23 mouse cellular contexts compared by ENCODE assay signal in genomic region chr2:141158161-141158560, GRCm38 (mm10).
DNase-seq lines count a peak whose midpoint lies in the region; ATAC-seq lines count a peak whose summit lies in the region.
"Had no signal": no experiment of that assay in that cellular context is flagged by ENCODE, and none has a peak within 500 bp of the region (broad histone marks: within the 10 kb centered on the region; RNA-seq: fewer than 3 reads in every experiment).

No protein-coding gene starts in this region.

- H3K4me1 ChIP-seq in forebrain, embryonic 13.5 days, result peaks cover 32% of the 10 kb centered on the region
- H3K4me1 ChIP-seq in forebrain, embryonic 12.5 days, result peaks cover 25% of the 10 kb centered on the region
- peaks cover 15% of the 10 kb centered on the region; the same call in 1 of the 2 replicates for H3K4me1 ChIP-seq in midbrain, embryonic 14.5 days (ENCODE audit: control insufficient read depth, insufficient read depth, low read length)
- H3K4me1 ChIP-seq in midbrain, embryonic 13.5 days (replicated peaks), result peaks cover 22% of the 10 kb centered on the region
- peaks cover 21% of the 10 kb centered on the region for H3K4me1 ChIP-seq in neural tube, embryonic 13.5 days (replicated peaks)
- H3K4me1 ChIP-seq in neural tube, embryonic 15.5 days, result peaks cover 12% of the 10 kb centered on the region; the same call in 1 of the 2 replicates

- no peak overlapping the region for H3K4me3 ChIP-seq in forebrain, embryonic 13.5 days
- no peak overlapping the region for H3K4me3 ChIP-seq in forebrain, embryonic 12.5 days (replicated peaks)
- H3K4me3 ChIP-seq in midbrain, embryonic 14.5 days (replicated peaks; ENCODE audit: low read depth, low read length), result no peak overlapping the region
- no peak overlapping the region for H3K4me3 ChIP-seq in midbrain, embryonic 13.5 days (replicated peaks)
- H3K4me3 ChIP-seq in neural tube, embryonic 13.5 days, result no peak overlapping the region
- no peak overlapping the region for H3K4me3 ChIP-seq in neural tube, embryonic 15.5 days (replicated peaks)
- H3K4me3 ChIP-seq: forebrain, embryonic 10.5 days; heart, adult 2 months; heart, embryonic 10.5 days; heart, embryonic 13.5 days had no signal

- peak; percentile 66 for DNase-seq in midbrain, embryonic 14.5 days
- DNase-seq: adrenal gland, adult 8-10 months; adrenal gland, postnatal 25 days; cerebellum, adult 18-20 months; cerebellum, adult 9-10 months; cerebellum, postnatal 14 days; gastrocnemius, postnatal 10 days; gastrocnemius, postnatal 36 days; heart, adult 2 months; heart, postnatal 14 days; heart, postnatal 4 days had no signal

- no peaks in the 10 kb centered on the region for H3K27me3 ChIP-seq in forebrain, embryonic 13.5 days
- H3K27me3 ChIP-seq in forebrain, embryonic 12.5 days, result no peaks in the 10 kb centered on the region
- H3K27me3 ChIP-seq in midbrain, embryonic 14.5 days (ENCODE audit: control insufficient read depth, insufficient read depth, low read length), result no peaks in the 10 kb centered on the region
- H3K27me3 ChIP-seq in midbrain, embryonic 13.5 days, result no peaks in the 10 kb centered on the region
- H3K27me3 ChIP-seq in neural tube, embryonic 13.5 days, result no peaks in the 10 kb centered on the region
- no peaks in the 10 kb centered on the region for H3K27me3 ChIP-seq in neural tube, embryonic 15.5 days (replicated peaks)
- H3K27me3 ChIP-seq: heart, embryonic 13.5 days had no signal

- H3K9me3 ChIP-seq in forebrain, embryonic 13.5 days (replicated peaks), result no peaks in the 10 kb centered on the region
- no peaks in the 10 kb centered on the region for H3K9me3 ChIP-seq in forebrain, embryonic 12.5 days
- H3K9me3 ChIP-seq in midbrain, embryonic 14.5 days (ENCODE audit: control insufficient read depth, low read length), result no peaks in the 10 kb centered on the region
- no peaks in the 10 kb centered on the region for H3K9me3 ChIP-seq in midbrain, embryonic 13.5 days
- no peaks in the 10 kb centered on the region for H3K9me3 ChIP-seq in neural tube, embryonic 13.5 days
- H3K9me3 ChIP-seq in neural tube, embryonic 15.5 days (replicated peaks), result no peaks in the 10 kb centered on the region
- H3K9me3 ChIP-seq: forebrain, embryonic 10.5 days; heart, embryonic 10.5 days; heart, embryonic 13.5 days had no signal

- H3K36me3 ChIP-seq in forebrain, embryonic 13.5 days (ENCODE audit: poor library complexity, severe bottlenecking), result no peaks in the 10 kb centered on the region
- no peaks in the 10 kb centered on the region for H3K36me3 ChIP-seq in forebrain, embryonic 12.5 days (replicated peaks)
- no peaks in the 10 kb centered on the region for H3K36me3 ChIP-seq in midbrain, embryonic 14.5 days (ENCODE audit: control insufficient read depth, insufficient read depth, low read length)
- no peaks in the 10 kb centered on the region for H3K36me3 ChIP-seq in midbrain, embryonic 13.5 days
- H3K36me3 ChIP-seq in neural tube, embryonic 13.5 days, result no peaks in the 10 kb centered on the region
- H3K36me3 ChIP-seq in neural tube, embryonic 15.5 days, result no peaks in the 10 kb centered on the region
- H3K36me3 ChIP-seq: forebrain, embryonic 10.5 days; heart, embryonic 10.5 days; heart, embryonic 13.5 days had no signal

- peak; percentile 55; the same call in 1 of the 2 replicates for ATAC-seq in forebrain, embryonic 13.5 days
- ATAC-seq in forebrain, embryonic 12.5 days (ENCODE audit: low FRiP score), result no peak
- ATAC-seq in midbrain, embryonic 14.5 days (ENCODE audit: low FRiP score, low TSS enrichment), result no peak
- no peak for ATAC-seq in midbrain, embryonic 13.5 days
- ATAC-seq in neural tube, embryonic 13.5 days (ENCODE audit: low read depth), result no peak
- no peak for ATAC-seq in neural tube, embryonic 15.5 days (ENCODE audit: low FRiP score)
- ATAC-seq: activated CD4-positive, CD25-positive, alpha-beta regulatory T cell, adult 4 months; hindbrain, postnatal 0 days; inflammation-experienced regulatory T-cells, adult 6 months had no signal

- H3K4me2 ChIP-seq in forebrain, embryonic 13.5 days, result no peak overlapping the region
- no peak overlapping the region for H3K4me2 ChIP-seq in forebrain, embryonic 12.5 days
- no peak overlapping the region for H3K4me2 ChIP-seq in midbrain, embryonic 14.5 days (ENCODE audit: low read length)
- no peak overlapping the region for H3K4me2 ChIP-seq in midbrain, embryonic 13.5 days (replicated peaks)
- no peak overlapping the region for H3K4me2 ChIP-seq in neural tube, embryonic 13.5 days
- H3K4me2 ChIP-seq in neural tube, embryonic 15.5 days, result no peak overlapping the region
- H3K4me2 ChIP-seq: heart, embryonic 13.5 days; hindbrain, embryonic 14.5 days had no signal

- H3K27ac ChIP-seq in forebrain, embryonic 13.5 days, result no peak overlapping the region; the same call in 1 of the 2 replicates
- H3K27ac ChIP-seq in forebrain, embryonic 12.5 days, result no peak overlapping the region
- no peak overlapping the region for H3K27ac ChIP-seq in midbrain, embryonic 14.5 days (replicated peaks; ENCODE audit: low read depth, low read length)
- H3K27ac ChIP-seq in midbrain, embryonic 13.5 days, result no peak overlapping the region
- H3K27ac ChIP-seq in neural tube, embryonic 13.5 days (replicated peaks), result peak overlapping the region; percentile 30; the same call in 1 of the 2 replicates
- H3K27ac ChIP-seq in neural tube, embryonic 15.5 days (replicated peaks), result no peak overlapping the region
- H3K27ac ChIP-seq: forebrain, embryonic 10.5 days; heart, adult 2 months; heart, embryonic 10.5 days; heart, embryonic 13.5 days; hindbrain, postnatal 0 days had no signal

- WGBS in forebrain, embryonic 13.5 days, result 16% methylated on average over 7 of the region's 7 CpGs
- 21% methylated on average over 7 of the region's 7 CpGs for WGBS in forebrain, embryonic 12.5 days
- 21% methylated on average over 7 of the region's 7 CpGs for WGBS in midbrain, embryonic 14.5 days
- 28% methylated on average over 7 of the region's 7 CpGs for WGBS in midbrain, embryonic 13.5 days
- 34% methylated on average over 7 of the region's 7 CpGs for WGBS in neural tube, embryonic 13.5 days
- 26% methylated on average over 7 of the region's 7 CpGs for WGBS in neural tube, embryonic 15.5 days

- H3K9ac ChIP-seq in forebrain, embryonic 13.5 days, result no peak overlapping the region
- H3K9ac ChIP-seq in forebrain, embryonic 12.5 days, result no peak overlapping the region
- no peak overlapping the region for H3K9ac ChIP-seq in midbrain, embryonic 14.5 days (replicated peaks; ENCODE audit: low read length)
- H3K9ac ChIP-seq in midbrain, embryonic 13.5 days (replicated peaks), result no peak overlapping the region
- no peak overlapping the region for H3K9ac ChIP-seq in neural tube, embryonic 13.5 days
- H3K9ac ChIP-seq in neural tube, embryonic 15.5 days (replicated peaks), result no peak overlapping the region
- H3K9ac ChIP-seq: heart, embryonic 13.5 days; hindbrain, embryonic 14.5 days had no signal
